Mouse (Mus musculus) induced T-regulatory cell, adult 2 months (primary cell): ENCODE results near the gene Cux2.

ENCODE experiments used
- DNase-seq: peaks from one replicate; pipeline ENCODE4 v3.0.0-alpha.2; 2012; ENCODE audit warnings: low read depth

Gene Cux2

DNA sequence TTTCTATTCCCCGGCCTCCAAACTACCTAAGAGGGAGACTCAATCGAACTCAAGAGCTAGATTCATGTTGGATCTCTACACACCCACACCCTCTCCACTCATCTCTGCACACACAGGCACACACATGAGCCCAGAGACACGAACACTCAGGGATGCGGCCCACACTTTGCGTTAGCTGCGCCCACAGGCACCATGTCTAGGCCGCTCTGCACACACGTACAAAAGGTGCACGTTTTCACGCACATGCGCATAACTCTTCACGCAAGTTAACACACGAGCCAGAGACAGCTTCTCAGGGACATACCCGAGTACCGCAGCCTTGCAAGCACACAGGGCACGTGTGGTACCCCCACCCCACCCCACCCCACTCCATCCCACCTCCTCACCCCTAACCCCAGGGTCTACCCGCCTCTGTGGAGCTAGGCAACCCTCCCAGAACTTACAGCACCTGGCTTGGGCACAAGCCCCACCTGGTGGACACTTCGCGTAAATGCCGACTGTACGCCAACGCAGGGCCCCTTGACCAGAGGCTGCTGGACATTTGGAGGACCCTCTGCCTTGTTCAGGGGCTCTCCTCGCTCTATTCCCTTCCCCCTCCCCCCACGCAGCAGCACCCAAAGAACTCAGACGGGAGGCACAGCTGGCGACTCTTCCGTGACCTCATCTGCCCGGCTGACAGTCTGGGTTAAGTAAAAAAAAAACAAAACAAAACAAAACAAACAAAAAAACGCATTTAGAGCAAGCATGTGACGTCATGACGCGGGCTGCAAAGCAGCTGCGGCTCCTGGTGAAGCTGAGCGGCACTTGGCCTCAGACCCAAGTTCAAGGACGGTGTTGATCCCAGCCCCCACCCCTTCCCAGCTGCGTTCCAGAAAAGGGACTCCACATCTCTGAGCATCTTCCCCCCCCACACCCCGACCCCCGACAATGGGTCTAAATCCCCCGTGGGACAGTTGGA, 9.4 kb upstream of the Cux2 start:
- peak; percentile 57 for DNase-seq

DNA sequence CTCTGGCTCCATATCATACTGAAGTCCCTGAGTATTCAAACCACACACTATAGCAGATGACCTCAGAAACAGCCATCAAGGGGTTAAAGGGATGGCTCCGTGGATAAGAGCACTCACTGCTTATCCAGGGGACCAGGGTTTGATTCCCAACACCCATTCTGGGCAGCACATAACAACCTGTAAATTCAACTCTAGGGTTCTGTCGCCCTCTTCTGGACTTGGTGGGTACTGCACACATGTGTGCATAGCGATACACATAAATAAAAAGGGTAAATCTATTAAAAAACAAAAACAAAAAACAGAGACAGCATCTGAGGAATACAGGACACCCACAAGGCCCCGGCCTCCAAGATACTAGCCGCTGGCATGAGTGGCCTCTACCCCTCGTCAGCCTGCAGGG, 7.7 kb upstream of the Cux2 start:
- peak; percentile 53 for DNase-seq

DNA sequence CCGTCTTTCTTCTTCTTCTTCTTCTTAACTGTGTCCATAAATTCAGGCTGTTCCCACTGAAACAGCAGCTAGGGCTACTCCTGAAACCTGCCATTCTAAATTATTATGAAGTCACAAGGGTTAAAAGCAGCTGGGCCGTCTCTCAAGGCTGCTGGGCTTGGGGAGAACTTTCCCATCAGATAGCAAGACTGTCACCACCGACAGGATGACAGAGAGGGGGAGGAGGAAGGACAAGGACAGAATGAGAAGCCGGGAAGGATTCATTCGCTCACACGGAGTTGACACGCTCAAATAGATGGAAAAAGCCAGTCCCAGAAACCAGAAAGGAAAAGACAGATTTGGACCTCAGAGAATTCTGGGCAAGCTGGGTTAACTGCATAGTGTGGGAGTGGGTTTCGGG, 6.7 kb upstream of the Cux2 start:
- DNase-seq: no peak

DNA sequence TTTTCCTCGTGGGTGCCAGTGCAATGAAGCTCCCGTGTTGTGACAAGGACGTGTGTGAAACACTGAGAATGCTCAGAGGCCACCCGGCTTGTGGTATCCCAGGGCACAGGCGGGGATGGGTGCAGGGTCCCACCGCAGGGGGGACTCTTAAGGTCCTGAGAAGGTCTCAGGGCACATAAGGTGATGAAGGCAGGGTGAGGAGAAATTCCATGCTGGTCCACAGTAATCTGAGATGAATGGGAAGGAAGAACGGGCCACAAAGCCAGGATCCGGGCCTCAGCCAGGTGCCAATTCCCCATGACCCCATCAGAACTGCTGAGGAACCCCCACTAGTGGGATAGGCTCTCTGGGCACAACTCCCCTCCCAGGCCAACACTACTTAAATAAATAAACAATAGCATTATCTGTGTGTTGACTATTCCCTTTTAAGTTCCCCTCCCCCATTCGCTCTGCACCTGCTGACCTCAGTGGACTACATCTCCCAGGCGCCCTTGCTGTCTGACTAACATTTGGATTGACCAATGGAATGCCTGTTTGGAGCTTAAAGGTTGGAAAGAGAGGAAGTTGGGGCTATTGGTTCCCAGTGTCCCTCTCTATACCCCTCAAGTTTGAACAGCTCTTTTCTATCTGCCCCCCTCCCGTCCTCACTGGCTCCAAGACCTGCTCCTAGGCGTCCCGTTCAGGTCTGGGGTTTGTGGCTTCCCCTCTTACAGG, 4.4 kb upstream of the Cux2 start:
- DNase-seq: no peak

DNA sequence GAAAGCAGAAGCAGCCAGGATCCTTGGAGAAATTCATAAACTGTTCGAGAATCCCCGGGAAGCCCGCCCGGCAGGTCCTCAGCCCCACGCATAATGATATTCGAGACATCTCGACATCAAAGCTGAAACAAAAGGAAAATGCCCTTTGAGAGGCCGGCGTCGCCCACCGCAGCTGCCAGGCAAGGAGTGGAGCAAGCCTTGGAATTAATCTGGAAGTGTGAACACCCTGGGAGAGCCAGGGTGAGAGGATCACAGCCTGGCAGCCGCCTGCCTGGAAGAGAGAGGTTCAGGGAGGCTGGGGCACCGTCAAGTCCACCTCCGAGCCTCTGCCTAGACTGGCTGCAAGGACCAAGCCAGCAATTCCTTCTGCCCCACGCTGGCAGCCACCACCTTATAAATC, 3.7 kb upstream of the Cux2 start:
- DNase-seq: no peak

DNA sequence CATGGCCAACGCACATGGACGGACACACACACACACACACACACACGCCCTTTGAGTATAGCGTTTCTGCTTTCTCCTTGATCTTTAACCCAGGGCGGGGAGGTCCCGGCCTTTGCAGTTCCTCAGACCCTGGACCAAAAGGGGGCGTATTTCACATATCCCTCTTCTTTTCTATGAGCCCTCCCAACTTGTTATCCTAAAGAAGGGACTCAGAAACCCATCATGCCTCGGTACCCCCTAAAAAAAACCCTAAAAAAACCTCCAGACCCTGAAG, 867 bp upstream of the Cux2 start:
- no peak for DNase-seq

DNA sequence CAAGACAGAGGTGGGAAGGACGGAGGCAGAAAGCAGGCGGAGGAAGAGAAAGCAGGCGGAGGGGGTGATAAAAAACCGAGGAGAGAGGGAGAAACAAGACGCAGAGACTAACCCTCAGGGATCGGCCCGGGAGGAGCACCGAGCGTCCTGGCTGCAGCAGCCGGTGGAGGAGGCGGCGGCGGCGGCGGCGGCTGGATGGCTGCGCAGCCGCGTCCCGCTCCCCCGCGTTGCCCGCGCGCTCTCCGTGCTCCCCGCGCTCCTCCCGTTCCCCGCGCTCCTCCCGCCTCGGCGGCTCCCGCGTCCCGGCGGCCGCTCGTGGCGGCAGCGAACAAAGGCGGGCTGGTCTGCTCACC, 262 bp downstream of the Cux2 start:
- DNase-seq: peak; percentile 15

DNA sequence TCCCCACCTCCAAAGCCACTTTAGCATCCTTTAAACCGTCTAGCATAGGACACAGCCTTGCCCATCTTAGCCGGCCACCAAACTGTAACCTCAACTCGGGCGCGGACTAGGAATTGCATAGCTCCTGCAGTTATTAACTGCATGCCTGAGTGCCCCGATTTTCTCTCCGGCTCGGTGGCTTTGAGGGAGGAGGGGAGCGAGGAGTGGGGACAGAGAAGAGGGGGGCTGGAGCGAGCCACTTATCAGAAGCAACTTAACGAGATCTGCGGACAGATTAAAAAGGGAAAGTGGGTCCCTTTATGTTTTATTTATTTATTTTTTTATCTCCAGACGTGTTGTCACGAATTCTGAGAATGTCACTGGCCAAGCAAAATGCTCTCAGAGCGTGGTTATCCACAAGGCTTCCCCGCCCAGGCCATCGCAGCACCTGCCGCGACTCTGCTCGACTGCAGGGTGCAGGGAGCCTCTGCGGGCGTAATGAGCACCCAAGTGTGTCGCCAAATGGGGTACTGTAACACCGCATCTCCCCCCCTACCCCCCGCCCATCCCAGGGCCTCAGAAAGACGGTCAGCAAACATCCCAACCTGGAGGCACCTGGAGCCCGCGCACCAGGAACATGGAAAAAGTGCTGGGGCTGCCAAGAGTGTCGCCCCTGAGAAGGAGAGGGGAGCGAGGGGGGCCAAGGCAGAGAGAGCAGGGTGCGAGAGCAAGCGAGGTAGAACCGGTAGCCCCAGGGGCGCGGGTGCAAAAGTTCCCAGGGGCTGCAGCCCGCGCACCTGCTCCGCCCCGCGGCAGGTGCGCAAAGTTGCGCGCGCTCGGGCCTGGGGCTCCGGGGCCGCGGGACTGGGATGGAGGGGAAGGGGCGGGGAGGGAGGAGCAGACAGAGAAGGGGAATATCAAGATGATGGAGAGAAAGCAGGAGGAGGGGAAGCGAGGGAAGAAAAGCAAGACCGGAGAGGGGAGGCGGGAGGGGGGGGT, 927 bp downstream of the Cux2 start:
- peak; percentile 12 for DNase-seq

DNA sequence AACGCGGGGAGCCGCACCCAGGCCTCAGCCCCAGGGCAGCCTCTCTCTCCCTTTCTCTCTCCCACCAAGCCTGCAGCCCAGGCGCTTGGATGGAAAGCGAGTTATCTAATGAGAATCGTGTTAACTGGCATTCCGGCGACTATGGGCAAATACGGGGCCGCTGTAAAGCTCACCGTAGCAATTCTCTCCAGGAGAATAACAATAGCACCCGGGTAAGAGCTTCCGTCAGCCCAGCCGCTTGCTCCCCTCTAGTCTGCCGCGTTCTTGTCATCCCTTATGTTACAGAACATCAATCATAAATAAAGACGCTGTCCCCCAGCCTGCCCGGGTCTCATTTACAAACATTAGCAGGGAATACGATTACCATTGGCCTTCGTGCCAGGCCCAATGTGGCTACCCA, 1.6 kb downstream of the Cux2 start:
- DNase-seq: peak; percentile 6

DNA sequence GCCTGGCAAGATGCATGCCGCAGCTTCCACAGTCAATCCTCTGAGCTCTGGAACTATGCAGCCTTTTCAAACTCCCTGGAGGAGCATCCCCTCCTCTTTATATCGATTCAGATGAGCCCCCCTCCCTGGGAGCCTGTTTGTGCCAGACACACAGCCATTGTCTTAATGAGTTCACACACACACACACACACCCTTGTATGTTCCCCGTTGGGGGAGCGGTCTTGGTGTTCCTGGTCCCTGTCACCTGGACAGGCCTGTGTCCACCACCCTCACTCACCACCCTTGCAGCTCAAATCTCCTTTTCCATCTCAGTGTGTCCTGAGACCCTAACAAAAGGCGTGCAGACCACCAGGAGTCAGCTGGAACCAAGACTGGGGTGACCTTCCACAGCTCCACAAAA, 2.1 kb downstream of the Cux2 start:
- DNase-seq: no peak

DNA sequence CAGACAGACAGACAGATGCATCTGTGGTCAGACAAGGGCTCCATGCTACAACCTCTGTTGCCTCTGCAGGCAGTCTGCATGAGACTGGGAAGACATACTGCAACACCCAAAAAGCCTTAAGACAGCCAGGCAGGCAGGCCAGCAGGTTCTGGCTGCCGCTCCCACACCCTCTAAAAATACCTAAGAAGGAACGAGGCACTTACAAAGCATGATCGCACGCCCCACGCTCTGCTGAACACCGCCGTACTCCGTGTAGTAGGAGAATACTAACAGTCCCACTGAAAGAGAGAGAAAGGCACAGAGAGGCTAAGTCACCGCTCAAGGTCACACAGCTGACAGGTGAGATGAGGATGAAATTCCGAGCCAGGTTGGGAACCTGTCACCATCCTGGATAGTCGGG, 6.3 kb downstream of the Cux2 start:
- DNase-seq: no peak

DNA sequence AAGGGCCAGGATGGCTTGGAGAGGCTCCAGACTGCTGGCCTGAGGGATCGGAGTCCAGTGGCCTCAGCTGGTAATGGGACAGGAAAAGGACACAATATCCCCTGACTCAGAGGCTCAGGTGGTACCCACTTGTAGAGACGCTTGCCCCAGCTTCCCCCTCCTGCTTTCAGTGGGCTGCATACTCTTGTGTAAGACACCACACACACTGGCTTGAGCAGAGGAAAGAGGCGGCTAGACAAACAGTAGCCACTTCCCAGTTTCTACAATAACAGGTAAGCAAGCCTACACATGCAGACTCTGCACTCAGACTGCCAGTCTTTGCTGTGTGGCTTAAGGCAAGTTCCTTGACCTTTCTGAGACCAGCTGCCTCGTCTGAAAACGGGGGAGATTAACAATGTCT, 14.6 kb downstream of the Cux2 start:
- no peak for DNase-seq

DNA sequence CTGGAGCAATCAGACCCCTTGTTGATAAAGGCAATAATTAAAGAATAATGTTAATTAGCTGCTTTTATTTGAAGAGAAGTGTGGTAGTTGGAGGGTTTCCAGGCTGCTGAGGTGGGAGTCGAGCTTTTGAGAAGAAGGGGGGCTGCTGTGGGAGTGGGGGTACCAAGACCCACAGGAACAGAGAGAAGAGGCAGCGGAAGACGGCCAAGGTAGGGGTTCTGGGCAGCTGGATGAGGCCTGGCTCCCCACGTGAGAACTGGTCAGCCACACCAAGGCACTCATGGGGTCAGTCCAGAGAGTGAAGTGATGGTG, 16.8 kb downstream of the Cux2 start:
- DNase-seq: no peak

DNA sequence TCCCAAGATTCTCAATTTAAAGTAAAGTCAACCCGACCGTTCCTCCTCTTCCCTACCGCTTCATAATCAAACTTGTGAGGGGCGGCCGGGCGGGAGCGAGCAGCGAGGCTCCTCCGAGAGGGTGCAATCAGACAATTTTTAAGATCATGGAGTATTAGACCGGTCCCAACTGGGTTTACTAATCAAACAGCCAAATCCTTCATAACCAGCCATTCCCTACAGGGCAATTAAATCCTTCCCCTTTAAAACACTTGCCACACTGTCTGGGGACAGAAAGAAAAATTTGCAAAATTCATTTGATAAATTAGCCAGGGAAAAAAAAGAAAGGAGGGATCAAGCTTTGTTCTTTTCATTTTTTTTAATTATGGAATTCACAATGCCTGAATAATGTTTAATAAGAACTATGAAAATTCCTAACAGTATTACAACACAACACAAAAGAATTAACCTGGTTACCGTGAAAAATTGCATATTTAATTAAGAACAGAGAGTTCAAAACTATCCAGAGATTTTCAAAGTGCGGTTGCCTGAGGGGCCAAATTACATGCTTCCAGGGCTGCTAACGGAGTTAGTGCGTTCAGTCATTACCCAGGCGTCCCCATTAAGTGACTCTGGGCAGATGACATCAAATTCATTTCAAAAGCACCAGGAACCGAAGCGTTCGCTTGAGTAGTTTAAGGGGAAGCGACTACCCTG, 17.3 kb downstream of the Cux2 start:
- no peak for DNase-seq

DNA sequence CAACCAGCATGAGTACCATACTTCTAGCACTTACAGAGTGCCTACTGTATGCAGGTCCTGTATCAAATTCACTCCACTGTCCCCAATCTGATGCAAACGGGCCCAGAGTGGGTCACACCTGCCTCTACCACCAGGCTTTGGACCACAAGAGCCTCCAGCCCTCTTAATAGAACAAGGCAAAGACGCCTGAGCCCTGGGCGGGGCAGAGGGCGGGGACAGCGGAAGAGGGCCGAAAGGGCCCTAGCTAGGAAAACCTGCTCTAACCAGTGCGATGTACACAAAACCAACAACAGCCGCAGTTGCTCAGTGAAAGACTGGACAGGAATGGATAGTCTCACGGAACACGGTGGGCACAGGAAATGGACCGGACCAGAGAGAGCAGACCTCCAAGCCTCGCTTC, 18.8 kb downstream of the Cux2 start:
- no peak for DNase-seq

DNA sequence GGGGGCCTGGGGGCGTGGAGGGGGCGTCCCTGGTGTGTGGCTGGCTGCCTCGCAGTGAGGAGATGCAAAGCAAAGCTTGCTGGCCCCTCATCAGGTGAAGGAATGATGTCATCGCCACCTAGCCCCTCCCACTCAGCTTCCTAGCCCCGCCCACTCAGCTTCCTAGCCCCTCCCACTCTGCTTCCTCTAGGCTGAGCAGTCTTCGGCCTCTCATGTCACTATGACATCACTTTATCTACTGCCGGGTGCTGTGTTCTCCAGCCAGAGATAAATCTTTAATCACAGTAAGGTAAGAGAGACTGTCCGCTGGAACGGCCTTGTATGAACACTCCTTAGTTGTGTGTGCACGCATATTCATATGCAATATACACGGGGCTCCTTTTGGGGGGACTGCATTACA, 19.3 kb downstream of the Cux2 start:
- peak; percentile 6 for DNase-seq

DNA sequence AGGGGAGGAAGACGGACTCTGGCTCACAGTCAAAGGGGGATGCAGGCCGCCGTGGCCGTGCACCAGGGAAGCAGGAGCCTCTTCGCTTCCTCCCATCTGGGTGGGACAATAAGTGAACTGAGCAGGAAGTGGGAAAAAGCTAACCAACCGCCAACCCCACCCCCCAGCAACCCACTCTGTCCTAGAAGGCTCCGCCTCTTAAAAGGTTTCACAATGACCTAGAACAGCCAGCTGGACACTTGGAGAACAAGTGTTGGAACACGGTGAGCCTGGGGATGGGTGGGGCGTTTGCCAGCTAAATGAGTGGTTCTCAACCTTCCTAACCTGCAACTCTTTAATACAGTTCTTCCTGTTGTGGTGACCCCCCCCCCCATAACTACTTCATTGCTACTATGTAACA, 23.1 kb downstream of the Cux2 start:
- no peak for DNase-seq

DNA sequence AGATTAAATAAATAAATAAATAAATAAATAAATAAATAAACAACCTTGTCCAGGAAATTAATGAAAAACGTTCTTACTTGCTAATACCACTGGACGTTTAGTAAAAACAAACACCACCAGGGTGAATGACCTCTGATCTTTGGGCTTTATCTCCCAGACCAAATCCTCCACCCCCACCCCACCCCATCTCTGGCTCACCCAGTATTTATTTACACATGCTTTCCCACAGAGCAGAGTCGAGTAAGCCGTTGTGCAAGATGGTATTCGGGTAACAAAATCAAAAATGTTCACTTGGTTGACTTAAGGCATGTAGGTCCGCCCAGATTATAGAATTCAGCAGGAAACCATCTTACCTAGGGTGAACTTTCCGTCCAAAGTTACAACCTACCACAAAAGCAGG, 23.6 kb downstream of the Cux2 start:
- no peak for DNase-seq

DNA sequence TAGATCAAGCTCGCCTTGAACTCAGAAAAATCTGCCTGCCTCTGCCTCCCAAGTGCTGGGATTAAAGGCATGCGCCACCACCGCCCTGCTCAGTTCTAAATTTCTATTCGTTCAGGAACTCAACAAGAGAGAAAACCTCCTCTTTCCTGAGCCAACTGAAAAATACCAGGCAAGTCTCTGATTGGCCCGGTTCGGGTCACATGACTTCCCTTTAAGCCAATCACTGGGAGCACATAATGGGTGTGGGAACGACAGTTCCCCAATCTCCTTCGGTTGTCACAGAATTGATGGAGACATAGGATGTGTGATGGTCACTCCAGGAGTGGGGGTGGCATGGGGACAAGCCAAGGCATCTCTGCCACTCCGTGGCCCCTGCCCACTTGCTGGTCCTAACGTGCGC, 24.8 kb downstream of the Cux2 start:
- no peak for DNase-seq

DNA sequence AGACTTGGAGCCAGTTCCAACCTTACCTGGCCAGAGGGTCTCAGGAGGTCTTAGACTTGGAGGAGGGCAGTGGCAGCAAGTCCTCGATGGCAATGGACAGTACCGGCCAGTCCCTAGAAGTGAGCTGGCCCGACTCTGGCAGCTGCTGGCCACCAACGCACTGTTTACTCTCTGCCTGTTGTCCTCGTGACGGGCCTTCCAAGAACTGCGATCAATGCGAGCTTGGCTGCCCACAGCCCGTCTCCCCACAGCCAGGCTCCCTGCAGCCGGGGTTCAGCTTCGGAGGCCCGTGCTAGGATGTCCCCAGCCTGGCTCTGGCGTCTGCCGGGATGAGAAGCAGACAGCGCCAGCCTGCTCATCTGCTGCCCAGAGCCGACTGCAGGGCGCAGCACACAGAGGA, 30.6 kb downstream of the Cux2 start:
- DNase-seq: no peak

DNA sequence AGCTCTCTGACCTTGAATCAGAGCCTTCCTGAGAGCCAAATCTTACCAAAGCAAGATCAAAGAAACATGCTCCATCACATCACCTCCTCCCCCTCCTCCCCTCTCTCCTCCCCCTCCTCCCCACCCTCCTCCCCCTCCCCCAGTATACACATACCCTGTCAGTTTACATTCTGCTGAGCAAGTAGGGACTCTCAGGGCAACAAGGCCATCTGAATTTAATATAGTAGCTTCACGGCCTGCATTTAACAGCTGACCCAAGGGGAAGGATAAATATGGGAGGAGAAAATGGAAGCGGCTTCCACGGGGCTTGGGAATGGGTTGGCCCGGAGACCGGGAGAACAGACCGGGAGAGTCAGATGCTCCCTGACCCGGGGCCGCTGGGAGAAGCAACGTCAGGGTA, 32.1 kb downstream of the Cux2 start:
- DNase-seq: no peak

DNA sequence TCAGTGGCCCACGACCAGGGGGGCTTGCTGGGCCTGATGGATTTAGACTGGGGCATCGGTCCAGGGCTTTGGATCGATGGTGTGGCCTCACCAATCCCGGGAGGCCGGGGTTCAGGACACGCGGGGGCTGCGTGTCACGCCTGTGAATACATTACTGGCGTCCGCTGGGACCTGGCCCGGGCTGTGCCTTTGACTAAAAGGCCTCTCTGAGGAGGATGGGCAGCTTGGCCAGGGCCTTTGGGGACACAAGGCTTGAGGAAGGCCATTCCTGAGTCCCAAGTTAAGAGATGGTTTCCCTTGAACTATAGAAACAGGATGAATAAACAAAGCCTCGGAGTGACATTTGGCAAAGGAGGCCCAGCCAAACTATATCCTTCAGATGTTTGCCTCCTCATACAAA, 32.6 kb downstream of the Cux2 start:
- DNase-seq: no peak
